Mouse (Mus musculus): ENCODE measurements around the gene Vmn1r174. TPM values are rescaled to one million over a fixed set of nuclear protein-coding genes. Genes with fewer than 3 reads are reported as not detected.
"Not testable (repeated sequence)": the region's sequence is repeated elsewhere in the genome, so short reads cannot be mapped to it uniquely, and the experiment has no call there.

Gene Vmn1r174
- not detected in 2 replicates for polyA plus RNA-seq (2015; fragmentation: Nextera tagmentation; extraction: Ambion mirVana)

- not testable (repeated sequence) for ATAC-seq (ENCODE audit: low read depth)
Measured at GRCm38 (mm10) chr7:23751970-23752369, at the start of gene Vmn1r174. Gene Vmn1r174, plus strand, starts transcription at chr7:23752270.

GRCm38 (mm10) chr7:23784526-23784925 is 32.5 kb downstream of the Vmn1r174 start:
- Histone ChIP-seq H3K9ac (no peak overlapping the region), H3K36me3 (no peaks in the 10 kb centered on the region), H3K4me1 (replicated peaks) (no peaks in the 10 kb centered on the region), H3K27me3 (no peaks in the 10 kb centered on the region), H3K27ac (replicated peaks) (no peak overlapping the region), H3K9me3 (peaks cover 60% of the 10 kb centered on the region), H3K4me2 (no peak overlapping the region), H3K4me3 (no peak overlapping the region)
- no peak for ATAC-seq (ENCODE audit: low read depth)
- 77% methylated on average over 6 of the region's 6 CpGs for WGBS

More at GRCm38 (mm10) chr7:23751970-23752369, at the start of gene Vmn1r174:
- H3K36me3 ChIP-seq; H3K27me3 ChIP-seq; H3K27ac ChIP-seq (replicated peaks); H3K4me3 ChIP-seq; H3K4me2 ChIP-seq; H3K9ac ChIP-seq; H3K9me3 ChIP-seq; H3K4me1 ChIP-seq (replicated peaks): not testable (repeated sequence)
- WGBS = 64% methylated on average over 1 of the region's 1 CpGs

DNA sequence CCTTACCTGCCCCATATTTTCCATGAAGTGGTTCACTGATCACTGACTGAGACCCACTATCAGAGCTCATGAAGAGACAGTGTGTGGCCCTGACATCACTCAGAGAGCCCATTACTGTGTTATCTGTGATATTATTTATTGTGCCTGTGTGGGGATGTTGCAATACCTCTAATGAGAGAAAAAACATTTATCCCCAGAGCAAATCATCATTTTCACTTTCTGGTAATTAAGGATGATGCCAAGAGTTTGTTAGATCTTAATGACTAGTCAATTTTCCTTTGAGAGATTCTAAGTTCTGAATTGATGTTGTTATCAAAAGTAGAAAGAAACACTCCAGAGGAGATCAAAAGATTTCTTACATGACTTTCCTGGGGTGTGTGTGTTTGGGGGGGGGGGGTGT is 58.5 kb downstream of the Vmn1r174 start, which contains the start of gene Vmn1r175:
TSS of gene Vmn1r175 (minus strand) at position 101 of the 400 bp plus-strand sequence.
- ATAC-seq (ENCODE audit: low read depth); H3K4me2 ChIP-seq; H3K27ac ChIP-seq (replicated peaks); H3K27me3 ChIP-seq; H3K4me1 ChIP-seq (replicated peaks); H3K9ac ChIP-seq; H3K36me3 ChIP-seq; H3K4me3 ChIP-seq: not testable (repeated sequence)
- H3K9me3 ChIP-seq = peaks cover 14% of the 10 kb centered on the region; the same call in 1 of the 2 replicates

Other genes starting within 250 kb of the Vmn1r174 start
- gene Vmn1r167, start 245.1 kb upstream of the Vmn1r174 start, polyA plus RNA-seq (2015; fragmentation: Nextera tagmentation; extraction: Ambion mirVana) = not detected in 2 replicates
- not detected in 2 replicates for gene Vmn1r168, start 212.5 kb upstream of the Vmn1r174 start, polyA plus RNA-seq (2015; fragmentation: Nextera tagmentation; extraction: Ambion mirVana)
- not detected in 2 replicates for gene Vmn1r169, start 176.7 kb upstream of the Vmn1r174 start, polyA plus RNA-seq (2015; fragmentation: Nextera tagmentation; extraction: Ambion mirVana)
- not detected in 2 replicates for gene Vmn1r170, start 146.1 kb upstream of the Vmn1r174 start, polyA plus RNA-seq (2015; fragmentation: Nextera tagmentation; extraction: Ambion mirVana)
- gene Vmn1r171, start 121.5 kb upstream of the Vmn1r174 start, polyA plus RNA-seq (2015; fragmentation: Nextera tagmentation; extraction: Ambion mirVana) = not detected in 2 replicates
- gene Vmn1r172, start 94.0 kb upstream of the Vmn1r174 start, polyA plus RNA-seq (2015; fragmentation: Nextera tagmentation; extraction: Ambion mirVana) = not detected in 2 replicates
- gene Vmn1r173, start 51.6 kb upstream of the Vmn1r174 start, polyA plus RNA-seq (2015; fragmentation: Nextera tagmentation; extraction: Ambion mirVana) = not detected in 2 replicates
- gene Vmn1r175, start 58.4 kb downstream of the Vmn1r174 start, polyA plus RNA-seq (2015; fragmentation: Nextera tagmentation; extraction: Ambion mirVana) = not detected in 2 replicates
- not detected in 2 replicates for gene Vmn1r176, start 85.1 kb downstream of the Vmn1r174 start, polyA plus RNA-seq (2015; fragmentation: Nextera tagmentation; extraction: Ambion mirVana)
- not detected in 2 replicates for gene Vmn1r177, start 114.2 kb downstream of the Vmn1r174 start, polyA plus RNA-seq (2015; fragmentation: Nextera tagmentation; extraction: Ambion mirVana)
- gene Vmn1r178, start 139.7 kb downstream of the Vmn1r174 start, polyA plus RNA-seq (2015; fragmentation: Nextera tagmentation; extraction: Ambion mirVana) = not detected in 2 replicates
- not detected in 2 replicates for gene Vmn1r179, start 174.7 kb downstream of the Vmn1r174 start, polyA plus RNA-seq (2015; fragmentation: Nextera tagmentation; extraction: Ambion mirVana)
- not detected in 2 replicates for gene Vmn1r180, start 198.4 kb downstream of the Vmn1r174 start, polyA plus RNA-seq (2015; fragmentation: Nextera tagmentation; extraction: Ambion mirVana)
- gene Vmn1r181, start 222.3 kb downstream of the Vmn1r174 start, polyA plus RNA-seq (2015; fragmentation: Nextera tagmentation; extraction: Ambion mirVana) = not detected in 2 replicates
- not detected in 2 replicates for gene V1rd19, start 249.4 kb downstream of the Vmn1r174 start, polyA plus RNA-seq (2015; fragmentation: Nextera tagmentation; extraction: Ambion mirVana)